Mouse (Mus musculus) large intestine, adult 2 months (tissue): ENCODE measurements around the gene Olfr1214. TPM values are rescaled to one million over a fixed set of nuclear protein-coding genes. Genes with fewer than 3 reads are reported as not detected.
"Not testable (repeated sequence)": the region's sequence is repeated elsewhere in the genome, so short reads cannot be mapped to it uniquely, and the experiment has no call there.

ENCODE experiments used
- DNase-seq: peaks from one replicate; pipeline ENCODE4 v3.0.0-alpha.2; 2012; ENCODE audit warnings: low read depth, low spot score
- WGBS: fragments of 180-500 bp; shearing (Covaris S2); methylation state at CpG from one replicate; pipeline ENCODE4 v1.1.7; 2018; 5-methylcytosine and 5-hydroxymethylcytosine counted together
- polyA plus RNA-seq: library from polyadenylated mRNA; depleted of rRNA; stranded (reverse); fragments of >200 nt; gene quantifications from 2 replicates; pipeline ENCODE4 v1.2.3, GENCODE M21; 2012; rRNA removed

Olfr1214 gene
- polyA plus RNA-seq, result not detected in 2 replicates

GRCm38 (mm10) chr2:88992553-88992952, at the start of gene Olfr1214:
Olfr1214 (minus strand) TSS chr2:88992653.
- WGBS, result 79% methylated on average over 1 of the region's 1 CpGs
- DNase-seq, result no peak

DNA sequence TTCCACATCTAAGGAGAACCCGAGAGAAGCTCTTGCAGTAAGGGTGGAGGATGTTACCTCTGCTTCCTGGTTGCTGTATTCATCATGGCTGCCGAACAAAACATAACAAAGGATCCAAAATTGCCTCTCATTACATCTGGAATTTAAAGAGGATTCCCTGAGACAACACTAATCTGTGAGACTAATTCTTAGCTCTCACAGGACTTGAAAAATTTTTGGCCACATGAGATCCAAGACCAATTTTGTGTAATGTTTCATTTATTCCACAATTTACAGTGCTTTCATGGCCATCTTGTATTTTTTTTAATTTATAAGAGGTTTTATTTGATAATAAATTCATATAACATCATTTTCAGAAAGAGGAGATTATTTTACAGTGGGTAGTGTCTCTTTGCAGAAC, 39.5 kb upstream of the Olfr1214 start, which contains the start of gene Olfr1217:
Gene Olfr1217 (minus strand): TSS at position 101 of the 400 bp plus-strand sequence.
- no peak for DNase-seq
- whole genome bisulfite sequencing, result 51% methylated on average over 2 of the region's 2 CpGs

DNA sequence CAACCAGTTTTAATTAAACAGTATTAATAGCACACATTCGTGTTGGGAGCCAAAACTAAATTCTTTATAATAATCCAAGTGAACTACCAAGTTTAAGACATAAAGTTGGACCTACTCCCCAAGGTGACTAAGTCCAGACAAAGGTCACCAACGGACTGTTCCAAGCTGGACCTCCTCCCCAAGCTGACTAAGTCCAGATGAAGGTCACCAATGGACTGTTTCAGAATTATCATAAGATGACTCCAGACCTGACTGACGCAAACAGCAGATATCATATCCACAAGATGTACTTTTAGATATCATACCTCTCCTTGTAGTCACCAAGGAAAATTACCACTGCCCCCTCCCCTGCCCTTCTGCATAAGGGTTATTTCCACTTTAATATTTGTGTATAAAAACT, 29.0 kb upstream of the Olfr1214 start:
- 63% methylated on average over 3 of the region's 3 CpGs for WGBS
- DNase-seq, result not testable (repeated sequence)

GRCm38 (mm10) chr2:89018240-89018639, 25.8 kb upstream of the Olfr1214 start, which contains the start of gene Olfr1216:
Olfr1216 (minus strand) TSS chr2:89018340.
- no peak for DNase-seq
- WGBS, result 68% methylated on average over 1 of the region's 1 CpGs

DNA sequence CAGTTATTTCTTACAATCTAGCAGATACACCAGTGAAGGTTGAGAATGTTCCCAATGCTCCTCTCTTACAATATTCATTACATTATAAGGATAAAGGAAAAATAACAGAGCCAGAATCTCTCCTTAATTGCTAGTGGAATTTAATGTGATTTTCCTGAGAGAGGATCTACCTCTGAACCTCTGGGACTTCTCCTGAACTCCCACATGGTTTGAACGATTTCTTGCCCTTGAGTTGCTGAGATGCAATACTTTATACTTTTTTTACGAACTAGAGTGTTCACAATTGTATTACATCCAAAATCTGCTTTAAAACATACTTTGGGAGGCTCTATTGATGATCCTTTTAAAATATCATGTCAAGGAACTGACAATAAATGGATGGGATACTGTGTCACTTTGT, 14.4 kb upstream of the Olfr1214 start, which contains the start of gene Olfr1215:
Gene Olfr1215 (minus strand): TSS at position 101 of the 400 bp plus-strand sequence.
- DNase-seq, result no peak
- 45% methylated on average over 2 of the region's 2 CpGs for whole genome bisulfite sequencing

DNA sequence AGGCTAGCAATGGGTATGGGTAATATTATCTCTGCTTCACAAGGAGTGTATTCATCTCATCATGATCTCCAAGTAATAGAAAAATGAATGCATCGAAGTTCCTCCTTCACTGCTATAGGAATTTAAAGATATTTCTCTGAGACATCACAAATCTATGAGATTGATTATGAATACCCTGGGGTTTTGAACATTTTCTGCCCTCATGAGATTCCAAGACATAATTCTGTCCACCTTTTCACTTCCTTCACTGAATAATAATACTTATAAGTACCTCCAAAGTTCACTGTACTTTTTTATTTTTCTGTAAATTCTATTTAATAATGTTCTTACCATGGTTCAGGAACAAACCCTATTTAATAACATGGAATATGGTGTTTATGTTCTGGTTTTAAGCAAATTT, 12.3 kb downstream of the Olfr1214 start, which contains the start of gene Gm13762:
Gene Gm13762 (minus strand): TSS at position 101 of the 400 bp plus-strand sequence.
- 72% methylated on average over 1 of the region's 1 CpGs for WGBS

DNA sequence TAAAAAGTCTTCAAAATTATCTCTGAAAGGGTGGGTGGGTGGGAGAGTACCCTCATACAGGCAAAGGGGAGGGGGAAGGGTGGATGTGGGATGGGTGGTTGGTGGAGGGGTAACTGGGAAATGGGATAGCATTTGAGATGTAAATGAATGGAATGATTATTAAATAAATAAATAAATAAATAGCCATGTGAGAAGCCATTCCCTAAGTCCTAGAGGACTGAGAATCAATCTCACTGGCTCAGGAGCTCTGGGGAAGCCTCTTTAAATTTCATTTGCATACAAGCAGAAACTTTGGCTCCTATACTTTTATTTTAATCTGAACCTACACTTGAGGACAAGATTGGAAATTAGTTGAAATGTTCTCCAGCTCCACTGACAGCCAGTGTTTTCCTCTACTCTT, 38.8 kb downstream of the Olfr1214 start, which contains the start of gene Olfr1212:
Gene Olfr1212 (plus strand): TSS at position 301 of the 400 bp plus-strand sequence.
- no peak for DNase-seq

More for the DNA sequence above, 12.3 kb downstream of the Olfr1214 start, which contains the start of gene Gm13762:
- DNase-seq, result no peak

GRCm38 (mm10) chr2:88938011-88938410, 54.4 kb downstream of the Olfr1214 start, which contains the start of gene Olfr1211:
Olfr1211 (minus strand) TSS chr2:88938111.
- 86% methylated on average over 1 of the region's 1 CpGs for WGBS
- no peak for DNase-seq

Other genes starting within 250 kb of the Olfr1214 start
- gene Olfr1198, start 241.3 kb downstream of the Olfr1214 start, polyA plus RNA-seq, result not detected in 2 replicates
- not detected in 2 replicates for gene Olfr1199, start 232.2 kb downstream of the Olfr1214 start, polyA plus RNA-seq
- not detected in 2 replicates for gene Olfr1200, start 222.2 kb downstream of the Olfr1214 start, polyA plus RNA-seq
- gene Olfr1201, start 199.6 kb downstream of the Olfr1214 start, polyA plus RNA-seq, result not detected in 2 replicates
- gene Olfr1202, start 178.2 kb downstream of the Olfr1214 start, polyA plus RNA-seq, result not detected in 2 replicates
- gene Olfr1205, start 162.9 kb downstream of the Olfr1214 start, polyA plus RNA-seq, result not detected in 2 replicates
- gene Olfr1204, start 143.4 kb downstream of the Olfr1214 start, polyA plus RNA-seq, result not detected in 2 replicates
- gene Olfr1206, start 129.4 kb downstream of the Olfr1214 start, polyA plus RNA-seq, result not detected in 2 replicates
- not detected in 2 replicates for gene Olfr1208, start 90.3 kb downstream of the Olfr1214 start, polyA plus RNA-seq
- not detected in 2 replicates for gene Olfr1209, start 77.5 kb downstream of the Olfr1214 start, polyA plus RNA-seq
- gene Olfr1211, start 54.5 kb downstream of the Olfr1214 start, polyA plus RNA-seq, result not detected in 2 replicates
- gene Olfr1212, start 38.7 kb downstream of the Olfr1214 start, polyA plus RNA-seq, result not detected in 2 replicates
- gene Gm13762, start 12.4 kb downstream of the Olfr1214 start, polyA plus RNA-seq, result not detected in 2 replicates
- gene Olfr1215, start 14.3 kb upstream of the Olfr1214 start, polyA plus RNA-seq, result not detected in 2 replicates
- gene Olfr1216, start 25.7 kb upstream of the Olfr1214 start, polyA plus RNA-seq, result not detected in 2 replicates
- gene Olfr1217, start 39.4 kb upstream of the Olfr1214 start, polyA plus RNA-seq, result not detected in 2 replicates
- not detected in 2 replicates for gene Olfr1218, start 68.5 kb upstream of the Olfr1214 start, polyA plus RNA-seq
- gene Olfr1219, start 90.9 kb upstream of the Olfr1214 start, polyA plus RNA-seq, result not detected in 2 replicates
- gene Olfr1220, start 114.2 kb upstream of the Olfr1214 start, polyA plus RNA-seq, result not detected in 2 replicates
- not detected in 2 replicates for gene Olfr1221, start 124.6 kb upstream of the Olfr1214 start, polyA plus RNA-seq
- not detected in 2 replicates for gene Olfr1222, start 140.4 kb upstream of the Olfr1214 start, polyA plus RNA-seq
- gene Olfr1223, start 158.9 kb upstream of the Olfr1214 start, polyA plus RNA-seq, result not detected in 2 replicates
- gene Olfr1224-ps1, start 171.4 kb upstream of the Olfr1214 start, polyA plus RNA-seq, result not detected in 2 replicates
- not detected in 2 replicates for gene Olfr1225, start 182.0 kb upstream of the Olfr1214 start, polyA plus RNA-seq
- not detected in 2 replicates for gene Olfr1226, start 207.4 kb upstream of the Olfr1214 start, polyA plus RNA-seq